Mouse (Mus musculus) thymus, adult 2 months (tissue): ENCODE data around the gene Dpyd. TPM values are rescaled to one million over a fixed set of nuclear protein-coding genes. Genes with fewer than 3 reads are reported as not detected.

Experiments
- DNase-seq: peaks from one replicate; pipeline ENCODE4 v3.0.0; 2021
- H3K27ac ChIP-seq: fragments of 200-500 bp; 2 replicates; pipeline ENCODE4 v1.5.1; 2012; ENCODE audit warnings: low read length, control low read depth; ENCODE audit not compliant: control insufficient read depth, insufficient read depth
- H3K27me3 ChIP-seq: fragments of 200-500 bp; 2 replicates; pipeline ENCODE4 v1.6.1; 2012; ENCODE audit warnings: mild to moderate bottlenecking, low read length, moderate library complexity, mixed read lengths; ENCODE audit not compliant: control insufficient read depth, insufficient read depth
- H3K36me3 ChIP-seq: fragments of 200-500 bp; 2 replicates; pipeline ENCODE4 v1.6.1; 2012; ENCODE audit warnings: mild to moderate bottlenecking, low read length, moderate library complexity; ENCODE audit not compliant: control insufficient read depth, insufficient read depth
- H3K4me1 ChIP-seq: fragments of 200-500 bp; replicated peaks from 2 replicates; pipeline ENCODE4 v1.6.1; 2012; ENCODE audit warnings: low read length; ENCODE audit not compliant: control insufficient read depth, insufficient read depth
- H3K4me3 ChIP-seq: fragments of 200-500 bp; 2 replicates; pipeline ENCODE4 v1.5.1; 2012; ENCODE audit warnings: mild to moderate bottlenecking, low read length, control low read depth, moderate library complexity; ENCODE audit not compliant: control insufficient read depth, insufficient read depth
- CTCF ChIP-seq: fragments of 200-500 bp; IDR thresholded peaks from 2 replicates; pipeline ENCODE4 v1.5.1; 2012; ENCODE audit warnings: mild to moderate bottlenecking, control low read depth, low read length, moderate library complexity, borderline replicate concordance; ENCODE audit not compliant: control insufficient read depth, poor library complexity, insufficient read depth; ENCODE audit errors: extremely low read depth
- POLR2A ChIP-seq: fragments of 200-500 bp; IDR thresholded peaks from 2 replicates; pipeline ENCODE4 v1.6.1; 2012; ENCODE audit warnings: mild to moderate bottlenecking, low read length, control low read depth, moderate library complexity; ENCODE audit not compliant: control insufficient read depth, poor library complexity, insufficient read depth; ENCODE audit errors: extremely low read depth
- WGBS: fragments of 180-500 bp; shearing (Covaris S2); methylation state at CpG from one replicate; pipeline ENCODE4 v1.1.7; 2018; 5-methylcytosine and 5-hydroxymethylcytosine counted together
- polyA plus RNA-seq: library from polyadenylated mRNA; depleted of rRNA; stranded (reverse); fragments of >200 nt; gene quantifications from 2 replicates; pipeline ENCODE4 v1.2.3, GENCODE M21; 2012

Gene Dpyd
- polyA plus RNA-seq, 1 experiment: 0.85 TPM

DNA sequence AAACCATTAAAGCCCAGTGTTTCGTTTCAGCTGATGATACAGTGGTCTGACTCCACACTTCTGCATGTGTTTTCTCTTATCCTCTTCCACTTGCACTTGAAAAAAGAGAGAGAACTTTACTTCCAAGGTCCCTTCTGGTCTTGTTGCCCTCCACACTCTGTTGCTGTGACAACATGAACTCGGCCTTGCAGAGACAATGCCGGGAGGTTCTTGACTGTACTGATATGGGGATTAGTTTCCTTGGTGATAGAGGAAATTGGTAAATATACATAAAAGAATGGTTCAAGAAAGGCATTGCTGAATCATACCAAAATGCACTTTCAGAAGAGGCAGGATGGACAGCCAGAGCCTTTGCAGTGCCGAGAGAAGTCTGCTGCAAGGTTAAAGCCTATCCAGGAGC lies 633.7 kb downstream of the Dpyd start:
- no peaks in the 10 kb centered on the region for H3K36me3 ChIP-seq
- H3K4me3 ChIP-seq: no peak overlapping the region
- H3K4me1 ChIP-seq: no peaks in the 10 kb centered on the region
- 81% methylated on average over 4 of the region's 4 CpGs for WGBS
- no peak for TF ChIP-seq CTCF
- TF ChIP-seq POLR2A: no peak
- DNase-seq: no peak
- no peak overlapping the region for H3K27ac ChIP-seq
- H3K27me3 ChIP-seq: no peaks in the 10 kb centered on the region

DNA sequence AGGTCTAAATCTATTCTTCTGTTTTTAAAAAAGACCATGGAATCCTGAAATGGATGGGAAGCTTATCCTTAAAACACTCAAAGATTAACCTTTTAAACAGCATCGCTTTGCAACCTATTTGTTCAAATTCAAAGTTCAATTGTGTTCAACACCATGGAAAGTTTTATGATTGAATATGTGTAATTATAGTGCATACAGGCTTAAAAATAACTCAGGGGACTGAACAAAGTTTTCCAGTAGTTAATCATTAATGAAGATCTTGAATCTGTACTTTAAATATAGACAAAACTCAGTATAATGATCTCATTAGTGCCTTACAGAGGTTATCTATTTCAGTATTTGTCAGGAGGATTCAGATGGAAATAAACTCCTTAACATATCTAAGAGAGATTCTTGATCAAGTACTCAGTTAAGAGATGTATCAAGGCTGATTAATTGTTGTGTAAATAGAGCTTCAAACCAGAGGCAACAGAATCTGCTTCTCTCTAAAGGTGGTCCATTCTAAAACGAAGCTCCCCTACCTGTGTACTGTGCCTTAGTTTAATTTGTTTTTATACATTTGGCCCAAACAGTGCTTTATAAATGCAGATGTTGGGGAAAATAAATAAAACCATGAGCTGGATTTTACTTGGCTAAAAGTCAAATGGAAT lies 659.0 kb downstream of the Dpyd start:
- TF ChIP-seq CTCF (no peak), POLR2A (no peak)
- DNase-seq: no peak
- no peak overlapping the region for H3K4me3 ChIP-seq
- H3K4me1 ChIP-seq: no peaks in the 10 kb centered on the region
- no peaks in the 10 kb centered on the region for H3K36me3 ChIP-seq
- no peak overlapping the region for H3K27ac ChIP-seq
- no peaks in the 10 kb centered on the region for H3K27me3 ChIP-seq
- 77% methylated on average over 2 of the region's 2 CpGs for WGBS

DNA sequence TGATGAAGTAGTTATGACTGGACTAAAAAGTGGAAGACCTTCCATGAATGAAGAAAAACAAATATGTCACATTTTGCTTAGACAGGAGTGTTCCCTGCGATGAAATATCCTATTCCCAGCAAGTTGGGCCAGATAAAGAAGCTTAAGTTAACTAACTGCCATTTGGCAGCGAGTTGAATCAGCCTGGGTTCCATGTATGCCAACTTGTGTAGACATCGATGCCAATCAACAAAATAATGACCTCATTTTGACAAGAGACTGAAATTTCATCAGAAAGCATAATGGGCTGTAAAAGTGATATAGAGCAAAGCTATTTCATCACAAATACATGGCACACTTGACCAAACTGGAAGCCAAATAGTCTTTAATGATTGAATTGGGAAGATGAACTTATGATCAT lies 681.3 kb downstream of the Dpyd start:
- no peak overlapping the region for H3K27ac ChIP-seq
- no peak for TF ChIP-seq POLR2A
- TF ChIP-seq CTCF: no peak
- H3K36me3 ChIP-seq: no peaks in the 10 kb centered on the region
- no peak for DNase-seq
- H3K4me3 ChIP-seq: no peak overlapping the region
- 75% methylated on average over 3 of the region's 3 CpGs for WGBS
- H3K27me3 ChIP-seq: no peaks in the 10 kb centered on the region
- no peaks in the 10 kb centered on the region for H3K4me1 ChIP-seq

DNA sequence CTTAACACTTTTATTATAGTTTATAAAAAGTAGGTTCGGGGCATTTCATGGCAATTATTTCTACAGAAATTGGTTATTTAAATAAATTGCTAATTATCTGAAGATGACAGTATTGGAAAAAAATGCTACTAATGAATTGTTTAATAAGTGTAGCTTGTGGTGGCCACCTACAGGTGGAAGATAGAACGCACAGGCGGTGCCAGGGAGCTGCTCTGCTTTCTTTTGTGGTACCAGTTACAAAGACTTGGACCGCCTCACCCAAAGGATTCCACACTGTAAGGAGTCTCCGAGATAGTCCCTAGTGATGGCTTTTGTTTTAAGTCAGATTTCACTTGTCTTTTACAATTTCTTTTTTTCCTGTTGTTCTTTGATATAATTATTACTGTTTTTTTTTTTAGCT lies 694.6 kb downstream of the Dpyd start:
- 64% methylated on average over 5 of the region's 5 CpGs for WGBS
- Histone ChIP-seq H3K4me1 (no peaks in the 10 kb centered on the region), H3K36me3 (no peaks in the 10 kb centered on the region), H3K4me3 (no peak overlapping the region), H3K27me3 (no peaks in the 10 kb centered on the region), H3K27ac (no peak overlapping the region)
- no peak for TF ChIP-seq POLR2A
- no peak for TF ChIP-seq CTCF
- no peak for DNase-seq

DNA sequence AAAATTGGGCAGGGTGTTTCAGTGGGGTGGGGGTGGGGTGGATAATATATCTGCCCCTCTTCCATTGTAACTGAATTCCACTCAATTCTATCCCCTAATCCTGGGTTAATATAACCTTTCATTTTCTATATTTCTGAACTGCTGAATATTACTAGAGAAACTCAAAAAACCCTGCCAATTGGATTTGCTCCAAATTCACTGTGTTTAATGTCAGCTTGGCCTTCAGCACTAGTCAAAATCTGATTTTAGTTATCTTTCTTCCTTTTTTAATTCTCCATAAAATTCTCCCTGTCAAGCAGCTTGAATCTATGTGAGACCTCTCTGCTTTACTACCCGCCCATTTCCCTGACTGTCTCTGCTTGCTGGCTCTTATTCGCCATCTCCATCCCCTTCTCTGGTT lies 713.3 kb downstream of the Dpyd start:
- no peaks in the 10 kb centered on the region for H3K36me3 ChIP-seq
- H3K4me1 ChIP-seq: no peaks in the 10 kb centered on the region
- no peak overlapping the region for H3K27ac ChIP-seq
- no peak for DNase-seq
- H3K27me3 ChIP-seq: no peaks in the 10 kb centered on the region
- H3K4me3 ChIP-seq: no peak overlapping the region
- WGBS: 72% methylated on average over 2 of the region's 2 CpGs
- TF ChIP-seq POLR2A (no peak), CTCF (no peak)

DNA sequence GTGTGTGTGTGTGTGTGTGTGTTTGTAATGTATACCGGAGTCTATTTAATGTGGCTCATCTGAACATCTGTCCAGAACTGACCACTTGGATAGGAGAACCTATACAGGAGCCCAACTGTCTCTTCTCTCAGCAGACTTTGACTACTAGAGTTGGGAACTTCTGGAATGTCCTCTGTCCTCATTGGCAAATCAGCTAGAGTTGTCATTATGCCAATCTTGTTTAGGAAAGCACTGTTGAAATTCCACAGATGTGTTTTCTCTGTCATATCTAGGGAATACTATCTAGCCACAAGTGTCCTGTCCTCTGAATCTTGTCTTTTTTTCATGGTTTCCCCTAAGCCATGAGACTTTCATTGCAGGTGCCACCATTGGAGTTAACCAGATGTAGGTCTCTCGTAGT lies 718.7 kb downstream of the Dpyd start:
- H3K27me3 ChIP-seq: no peaks in the 10 kb centered on the region
- no peak for DNase-seq
- TF ChIP-seq CTCF (no peak), POLR2A (no peak)
- H3K36me3 ChIP-seq: no peaks in the 10 kb centered on the region
- H3K27ac ChIP-seq: no peak overlapping the region
- WGBS: 89% methylated on average over 2 of the region's 2 CpGs
- no peak overlapping the region for H3K4me3 ChIP-seq
- H3K4me1 ChIP-seq: no peaks in the 10 kb centered on the region

DNA sequence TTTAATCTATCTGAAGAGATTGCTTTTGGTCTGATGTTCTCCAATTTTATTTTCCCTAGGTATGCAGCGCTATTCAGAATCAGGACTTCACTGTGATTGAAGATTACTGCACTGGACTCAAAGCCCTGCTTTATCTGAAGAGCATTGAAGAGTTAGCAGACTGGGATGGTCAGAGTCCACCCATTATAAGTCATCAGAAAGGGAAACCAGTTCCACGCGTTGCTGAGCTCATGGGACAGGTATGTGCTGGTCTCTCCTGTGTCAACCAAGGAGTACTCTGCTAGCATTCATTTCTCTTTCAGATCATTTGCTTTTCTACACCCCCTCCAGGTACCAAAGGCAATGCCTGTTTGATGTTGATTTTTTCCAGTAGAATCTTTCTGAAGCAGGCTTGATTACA lies 752.8 kb downstream of the Dpyd start:
- Histone ChIP-seq H3K27ac (no peak overlapping the region), H3K36me3 (no peaks in the 10 kb centered on the region), H3K27me3 (no peaks in the 10 kb centered on the region), H3K4me1 (no peaks in the 10 kb centered on the region), H3K4me3 (no peak overlapping the region)
- no peak for DNase-seq
- no peak for TF ChIP-seq POLR2A
- TF ChIP-seq CTCF: no peak
- 90% methylated on average over 3 of the region's 3 CpGs for WGBS
